Mouse (Mus musculus): ENCODE results near the gene Maml1. TPM values are rescaled to one million over a fixed set of nuclear protein-coding genes. Genes with fewer than 3 reads are reported as not detected.

Maml1 gene
- polyA plus RNA-seq, 1 experiment from 2014 or later, result 3.9 TPM

GRCm38 (mm10) chr11:50269885-50270284 lies 22.2 kb downstream of the Maml1 start:
- H3K36me3 ChIP-seq (ENCODE audit: control insufficient read depth, insufficient read depth), result peaks cover 4% of the 10 kb centered on the region; the same call in 1 of the 2 replicates
- no peaks in the 10 kb centered on the region for H3K9me3 ChIP-seq (ENCODE audit: control insufficient read depth, low read length)
- H3K27me3 ChIP-seq (replicated peaks; ENCODE audit: control insufficient read depth, insufficient read depth, low read length), result no peaks in the 10 kb centered on the region
- H3K4me1 ChIP-seq (replicated peaks; ENCODE audit: control insufficient read depth, insufficient read depth, low read length), result no peaks in the 10 kb centered on the region
- no peak overlapping the region for H3K4me2 ChIP-seq (ENCODE audit: low read length)
- H3K27ac ChIP-seq (ENCODE audit: low read length), result no peak overlapping the region
- WGBS, result 97% methylated on average over 1 of the region's 1 CpGs
- no peak overlapping the region for H3K9ac ChIP-seq (replicated peaks; ENCODE audit: low read depth, low read length)
- no peak for ATAC-seq
- no peak overlapping the region for H3K4me3 ChIP-seq (replicated peaks; ENCODE audit: low read length)

- 84% methylated on average over 2 of the region's 2 CpGs for WGBS
- H3K4me3 ChIP-seq (replicated peaks; ENCODE audit: low read length), result no peak overlapping the region
Measured at GRCm38 (mm10) chr11:50269163-50269562, 22.9 kb downstream of the Maml1 start.

GRCm38 (mm10) chr11:50266997-50267396 lies 25.1 kb downstream of the Maml1 start:
- ATAC-seq, result no peak
- H3K36me3 ChIP-seq (ENCODE audit: control insufficient read depth, insufficient read depth), result peaks cover 14% of the 10 kb centered on the region

More at GRCm38 (mm10) chr11:50269163-50269562, 22.9 kb downstream of the Maml1 start:
- peaks cover 4% of the 10 kb centered on the region; the same call in 1 of the 2 replicates for H3K36me3 ChIP-seq (ENCODE audit: control insufficient read depth, insufficient read depth)
- no peaks in the 10 kb centered on the region for H3K27me3 ChIP-seq (replicated peaks; ENCODE audit: control insufficient read depth, insufficient read depth, low read length)
- no peak for ATAC-seq
- no peak overlapping the region for H3K27ac ChIP-seq (ENCODE audit: low read length)
- H3K4me2 ChIP-seq (ENCODE audit: low read length), result no peak overlapping the region
- H3K9ac ChIP-seq (replicated peaks; ENCODE audit: low read depth, low read length), result no peak overlapping the region
- no peaks in the 10 kb centered on the region for H3K9me3 ChIP-seq (ENCODE audit: control insufficient read depth, low read length)
- no peaks in the 10 kb centered on the region for H3K4me1 ChIP-seq (replicated peaks; ENCODE audit: control insufficient read depth, insufficient read depth, low read length)

DNA sequence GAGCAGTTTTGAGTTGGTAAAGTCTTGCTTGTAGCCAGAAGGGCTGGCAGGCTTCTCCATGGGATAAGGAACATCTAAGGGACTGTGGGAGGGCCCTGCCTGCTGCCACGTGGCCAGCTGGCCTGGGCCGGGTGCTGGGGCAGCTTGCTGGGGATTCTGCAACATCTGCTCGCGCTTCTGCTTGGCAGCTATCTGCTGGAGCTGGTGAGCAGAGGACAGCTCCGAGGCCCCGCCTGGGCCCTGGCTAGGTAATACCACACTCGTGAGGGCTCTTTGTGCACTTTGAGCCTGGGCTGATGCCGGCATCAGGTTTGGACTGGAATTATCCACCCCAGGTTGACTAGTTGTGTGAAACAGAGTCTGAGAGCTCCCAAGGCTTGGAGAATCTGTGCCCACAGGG lies 26.2 kb downstream of the Maml1 start:
- Histone ChIP-seq H3K4me2 (ENCODE audit: low read length) (no peak overlapping the region), H3K27me3 (replicated peaks; ENCODE audit: control insufficient read depth, insufficient read depth, low read length) (no peaks in the 10 kb centered on the region), H3K36me3 (ENCODE audit: control insufficient read depth, insufficient read depth) (peaks cover 21% of the 10 kb centered on the region), H3K27ac (ENCODE audit: low read length) (no peak overlapping the region), H3K4me1 (replicated peaks; ENCODE audit: control insufficient read depth, insufficient read depth, low read length) (no peaks in the 10 kb centered on the region), H3K9me3 (ENCODE audit: control insufficient read depth, low read length) (no peaks in the 10 kb centered on the region), H3K4me3 (replicated peaks; ENCODE audit: low read length) (no peak overlapping the region), H3K9ac (replicated peaks; ENCODE audit: low read depth, low read length) (no peak overlapping the region)
- 89% methylated on average over 8 of the region's 8 CpGs for WGBS
- no peak for ATAC-seq

More at GRCm38 (mm10) chr11:50266997-50267396, 25.1 kb downstream of the Maml1 start:
- H3K9me3 ChIP-seq (ENCODE audit: control insufficient read depth, low read length), result no peaks in the 10 kb centered on the region
- H3K4me2 ChIP-seq (ENCODE audit: low read length), result no peak overlapping the region
- H3K9ac ChIP-seq (replicated peaks; ENCODE audit: low read depth, low read length), result no peak overlapping the region
- no peaks in the 10 kb centered on the region for H3K4me1 ChIP-seq (replicated peaks; ENCODE audit: control insufficient read depth, insufficient read depth, low read length)
- H3K27me3 ChIP-seq (replicated peaks; ENCODE audit: control insufficient read depth, insufficient read depth, low read length), result no peaks in the 10 kb centered on the region
- no peak overlapping the region for H3K4me3 ChIP-seq (replicated peaks; ENCODE audit: low read length)
- WGBS, result 91% methylated on average over 3 of the region's 3 CpGs
- no peak overlapping the region for H3K27ac ChIP-seq (ENCODE audit: low read length)

DNA sequence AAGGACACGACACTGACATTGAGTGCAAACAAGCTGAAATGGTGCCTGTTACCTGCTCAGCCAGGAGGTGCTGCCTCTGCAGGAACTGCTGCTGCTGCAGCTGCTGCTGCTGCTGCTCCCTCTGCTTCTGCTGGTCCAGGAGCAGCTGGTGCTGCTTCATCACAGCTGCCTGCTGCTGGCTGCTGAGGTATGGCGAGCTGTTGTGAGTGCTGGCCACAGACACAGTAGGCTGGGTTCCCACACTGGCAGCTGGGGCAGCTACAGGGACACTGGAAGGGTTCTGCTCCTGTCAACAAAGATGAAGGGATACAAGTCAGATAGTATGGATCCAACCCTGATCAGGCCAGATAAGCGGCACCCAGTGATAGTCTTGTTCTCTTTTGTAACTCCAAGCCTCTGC lies 28.9 kb downstream of the Maml1 start:
- 90% methylated on average over 3 of the region's 3 CpGs for WGBS
- H3K36me3 ChIP-seq (ENCODE audit: control insufficient read depth, insufficient read depth), result peaks cover 26% of the 10 kb centered on the region

DNA sequence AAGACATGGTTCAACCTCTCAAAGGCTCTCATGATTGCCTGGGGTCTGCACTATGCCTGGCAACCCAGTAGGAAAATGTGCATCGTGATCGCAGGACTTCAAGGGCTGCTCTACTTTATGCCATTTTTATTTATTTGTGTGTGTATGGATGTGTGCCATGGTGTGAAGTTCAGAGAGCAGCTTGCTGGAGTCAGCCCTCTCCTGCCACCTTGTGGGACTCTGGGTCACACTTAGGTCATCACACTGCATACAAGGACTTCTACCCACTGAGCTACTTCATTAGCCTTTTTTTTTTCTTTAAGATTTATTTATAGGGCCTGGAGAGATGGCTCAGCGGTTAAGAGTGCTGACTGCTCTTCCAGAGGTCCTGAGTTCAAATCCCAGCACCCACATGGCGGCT lies 30.1 kb downstream of the Maml1 start:
- Histone ChIP-seq H3K27me3 (replicated peaks; ENCODE audit: control insufficient read depth, insufficient read depth, low read length) (no peaks in the 10 kb centered on the region), H3K27ac (ENCODE audit: low read length) (no peak overlapping the region), H3K9me3 (ENCODE audit: control insufficient read depth, low read length) (no peaks in the 10 kb centered on the region), H3K4me2 (ENCODE audit: low read length) (no peak overlapping the region), H3K4me1 (replicated peaks; ENCODE audit: control insufficient read depth, insufficient read depth, low read length) (no peaks in the 10 kb centered on the region), H3K4me3 (replicated peaks; ENCODE audit: low read length) (no peak overlapping the region), H3K36me3 (ENCODE audit: control insufficient read depth, insufficient read depth) (peaks cover 29% of the 10 kb centered on the region), H3K9ac (replicated peaks; ENCODE audit: low read depth, low read length) (no peak overlapping the region)
- 95% methylated on average over 4 of the region's 4 CpGs for WGBS
- no peak for ATAC-seq

More for the DNA sequence above, 28.9 kb downstream of the Maml1 start:
- Histone ChIP-seq H3K4me2 (ENCODE audit: low read length) (no peak overlapping the region), H3K27me3 (replicated peaks; ENCODE audit: control insufficient read depth, insufficient read depth, low read length) (no peaks in the 10 kb centered on the region), H3K4me1 (replicated peaks; ENCODE audit: control insufficient read depth, insufficient read depth, low read length) (no peaks in the 10 kb centered on the region), H3K9me3 (ENCODE audit: control insufficient read depth, low read length) (no peaks in the 10 kb centered on the region), H3K9ac (replicated peaks; ENCODE audit: low read depth, low read length) (no peak overlapping the region), H3K4me3 (replicated peaks; ENCODE audit: low read length) (no peak overlapping the region), H3K27ac (ENCODE audit: low read length) (no peak overlapping the region)
- no peak for ATAC-seq

- WGBS, result 81% methylated on average over 7 of the region's 7 CpGs
- Histone ChIP-seq H3K9ac (replicated peaks; ENCODE audit: low read depth, low read length) (no peak overlapping the region), H3K4me3 (replicated peaks; ENCODE audit: low read length) (no peak overlapping the region)
Measured at GRCm38 (mm10) chr11:50258310-50258709, 33.8 kb downstream of the Maml1 start.

DNA sequence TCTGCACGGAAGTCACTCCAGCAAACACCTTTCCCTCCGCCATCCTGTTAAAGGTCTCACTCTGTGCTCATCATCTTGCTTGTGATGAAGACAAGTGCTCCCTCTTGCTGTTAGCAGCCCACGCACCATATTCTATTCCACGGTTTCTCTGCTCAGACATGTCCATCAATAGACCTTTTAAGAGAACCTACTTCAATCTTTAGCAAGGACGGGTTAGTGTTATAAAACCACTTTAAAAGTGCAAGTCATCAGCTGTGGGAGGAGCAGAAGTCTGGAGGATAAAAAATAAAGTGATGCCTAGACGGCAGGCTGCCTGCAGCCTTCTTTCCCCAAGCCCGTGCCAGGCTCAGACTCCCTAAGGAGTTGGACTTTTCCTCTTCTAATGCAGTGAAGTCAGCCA lies 35.5 kb downstream of the Maml1 start:
- Histone ChIP-seq H3K27ac (ENCODE audit: low read length) (no peak overlapping the region), H3K27me3 (replicated peaks; ENCODE audit: control insufficient read depth, insufficient read depth, low read length) (no peaks in the 10 kb centered on the region), H3K4me3 (replicated peaks; ENCODE audit: low read length) (no peak overlapping the region), H3K4me2 (ENCODE audit: low read length) (no peak overlapping the region), H3K9me3 (ENCODE audit: control insufficient read depth, low read length) (no peaks in the 10 kb centered on the region), H3K9ac (replicated peaks; ENCODE audit: low read depth, low read length) (no peak overlapping the region), H3K36me3 (ENCODE audit: control insufficient read depth, insufficient read depth) (peaks cover 14% of the 10 kb centered on the region), H3K4me1 (replicated peaks; ENCODE audit: control insufficient read depth, insufficient read depth, low read length) (peaks cover 5% of the 10 kb centered on the region; the same call in 1 of the 2 replicates)
- no peak for ATAC-seq
- WGBS, result 88% methylated on average over 7 of the region's 7 CpGs

More at GRCm38 (mm10) chr11:50258310-50258709, 33.8 kb downstream of the Maml1 start:
- H3K4me1 ChIP-seq (replicated peaks; ENCODE audit: control insufficient read depth, insufficient read depth, low read length), result peaks cover 5% of the 10 kb centered on the region; the same call in 1 of the 2 replicates
- peaks cover 27% of the 10 kb centered on the region for H3K36me3 ChIP-seq (ENCODE audit: control insufficient read depth, insufficient read depth)
- no peaks in the 10 kb centered on the region for H3K9me3 ChIP-seq (ENCODE audit: control insufficient read depth, low read length)
- no peak overlapping the region for H3K27ac ChIP-seq (ENCODE audit: low read length)
- no peak overlapping the region for H3K4me2 ChIP-seq (ENCODE audit: low read length)
- ATAC-seq, result no peak
- H3K27me3 ChIP-seq (replicated peaks; ENCODE audit: control insufficient read depth, insufficient read depth, low read length), result no peaks in the 10 kb centered on the region

GRCm38 (mm10) chr11:50254010-50254580 lies 38.0 kb downstream of the Maml1 start:
- ATAC-seq, result peak; percentile 66
- 67% methylated on average over 12 of the region's 12 CpGs for WGBS
- peak overlapping the region; percentile 19; the same call in 1 of the 2 replicates for H3K27ac ChIP-seq (ENCODE audit: low read length)

More at GRCm38 (mm10) chr11:50254010-50254580, 38.0 kb downstream of the Maml1 start:
- H3K36me3 ChIP-seq (ENCODE audit: control insufficient read depth, insufficient read depth), result peaks cover 6% of the 10 kb centered on the region; the same call in 1 of the 2 replicates
- no peak overlapping the region for H3K9ac ChIP-seq (replicated peaks; ENCODE audit: low read depth, low read length)
- H3K27me3 ChIP-seq (replicated peaks; ENCODE audit: control insufficient read depth, insufficient read depth, low read length), result no peaks in the 10 kb centered on the region
- H3K4me2 ChIP-seq (ENCODE audit: low read length), result peak overlapping the region; percentile 9
- peaks cover 5% of the 10 kb centered on the region; the same call in 1 of the 2 replicates for H3K4me1 ChIP-seq (replicated peaks; ENCODE audit: control insufficient read depth, insufficient read depth, low read length)
- no peaks in the 10 kb centered on the region for H3K9me3 ChIP-seq (ENCODE audit: control insufficient read depth, low read length)
- no peak overlapping the region for H3K4me3 ChIP-seq (replicated peaks; ENCODE audit: low read length)
